Mouse (Mus musculus) left cerebral cortex, postnatal 14 days (tissue): Measurements from ENCODE around the gene 4930449I24Rik. TPM values are rescaled to one million over a fixed set of nuclear protein-coding genes. Genes with fewer than 3 reads are reported as not detected.
"Not testable (repeated sequence)": the region's sequence is repeated elsewhere in the genome, so short reads cannot be mapped to it uniquely, and the experiment has no call there.

ENCODE experiments used
- DNase-seq, 2 experiments: peaks; one replicate each; pipeline ENCODE4 v3.0.0; 2021 to 2022; ENCODE audit warnings: low spot score in 2 of 2, mixed read lengths in 1 of 2
- intact Hi-C: fragments of 180-260 bp; cut with DNase I; formaldehyde crosslinking; loops from one replicate; pipeline ENCODE4 v1.15.1; 2025
- long read RNA-seq, 2 experiments: library from polyadenylated mRNA; stranded (forward); transcript quantifications; one replicate each; pipeline ENCODE4 v2.0.0; 2021
- total RNA-seq, 2 experiments: library from RNA; stranded (reverse); gene quantifications; 2 replicates each; pipeline ENCODE4 v1.2.3; 2021

4930449I24Rik gene
- total RNA-seq: not detected
- long read RNA-seq, experiment 1: 0 reads
- long read RNA-seq, experiment 2: 0 reads

- DNase-seq: not testable (repeated sequence)
These were observed at the start of gene 4930449I24Rik for GRCm38 (mm10) chr5:146502099-146502498. TSS of gene 4930449I24Rik (plus strand) at chr5:146502399.

GRCm38 (mm10) chr5:146453556-146453955, 48.6 kb upstream of the 4930449I24Rik start:
- DNase-seq: peak; percentile 20 to 56

More at GRCm38 (mm10) chr5:146502099-146502498, at the start of gene 4930449I24Rik:
- intact Hi-C loops: not testable (repeated sequence)

GRCm38 (mm10) chr5:146461612-146462011, 40.6 kb upstream of the 4930449I24Rik start:
- intact Hi-C loops: no loop called here
- no peak for DNase-seq

More at GRCm38 (mm10) chr5:146453556-146453955, 48.6 kb upstream of the 4930449I24Rik start:
- intact Hi-C loops: loop anchor here (5.0 kb wide), 1 partner anchor 106 kb away; no protein-coding TSS in a partner anchor

- no peak for DNase-seq
- intact Hi-C loops: loop anchor here (5.0 kb wide), 1 partner anchor 134 kb away; no protein-coding TSS in a partner anchor
These were observed 35.5 kb upstream of the 4930449I24Rik start for GRCm38 (mm10) chr5:146466663-146467062.

GRCm38 (mm10) chr5:146468311-146468710, 33.9 kb upstream of the 4930449I24Rik start:
- intact Hi-C loops: loop anchor here (5.0 kb wide), 1 partner anchor 136 kb away; no protein-coding TSS in a partner anchor
- DNase-seq: no peak

GRCm38 (mm10) chr5:146470821-146471220, 31.4 kb upstream of the 4930449I24Rik start:
- no peak for DNase-seq
- intact Hi-C loops: loop anchor here (5.0 to 10.0 kb wide), 2 partner anchors 84 to 286 kb away; partner anchors contain the start of gene 1700001J03Rik

- DNase-seq: no peak
- intact Hi-C loops: loop anchor here (5.0 to 10.0 kb wide), 2 partner anchors 84 to 287 kb away; partner anchors contain the start of gene 1700001J03Rik
These were observed 30.9 kb upstream of the 4930449I24Rik start for GRCm38 (mm10) chr5:146471311-146471710.

GRCm38 (mm10) chr5:146471821-146472220, 30.4 kb upstream of the 4930449I24Rik start:
- DNase-seq: no peak
- intact Hi-C loops: loop anchor here (5.0 to 10.0 kb wide), 2 partner anchors 85 to 287 kb away; partner anchors contain the start of gene 1700001J03Rik

GRCm38 (mm10) chr5:146479564-146479963, 22.6 kb upstream of the 4930449I24Rik start:
- intact Hi-C loops: loop anchor here (10.0 kb wide), 1 partner anchor 295 kb away; the partner anchor contains the start of gene 1700001J03Rik
- DNase-seq: peak; percentile 41 to 68

- DNase-seq, intact Hi-C loops: not testable (repeated sequence)
These were observed 20.5 kb upstream of the 4930449I24Rik start, which contains the start of gene Gm6408 for GRCm38 (mm10) chr5:146481665-146482064. TSS of gene Gm6408 (plus strand) at chr5:146481965.

GRCm38 (mm10) chr5:146488959-146489358, 13.2 kb upstream of the 4930449I24Rik start:
- peak in 1 of 2 experiments; percentile 53 for DNase-seq
- intact Hi-C loops: not testable (repeated sequence)

GRCm38 (mm10) chr5:146491063-146491462, 11.1 kb upstream of the 4930449I24Rik start, which contains the start of gene Gm6370:
TSS of gene Gm6370 (plus strand) at chr5:146491363.
- DNase-seq, intact Hi-C loops: not testable (repeated sequence)

GRCm38 (mm10) chr5:146513823-146514222, 11.6 kb downstream of the 4930449I24Rik start, which contains the start of gene Gm3402:
TSS of gene Gm3402 (plus strand) at chr5:146514123.
- DNase-seq, intact Hi-C loops: not testable (repeated sequence)

- intact Hi-C loops, DNase-seq: not testable (repeated sequence)
These were observed 23.3 kb downstream of the 4930449I24Rik start, which contains the start of gene Gm3404 for GRCm38 (mm10) chr5:146525501-146525900. TSS of gene Gm3404 (plus strand) at chr5:146525801.

- intact Hi-C loops, DNase-seq: not testable (repeated sequence)
These were observed 35.1 kb downstream of the 4930449I24Rik start, which contains the start of gene Gm3409 for GRCm38 (mm10) chr5:146537347-146537746. TSS of gene Gm3409 (plus strand) at chr5:146537647.

Other genes with a start within 250 kb of the 4930449I24Rik start
- gene Wasf3, start 117.4 kb upstream of the 4930449I24Rik start, total RNA-seq: 10 to 100 TPM; 82.5 to 90.7 TPM
- not detected for gene Gm6408, start 20.4 kb upstream of the 4930449I24Rik start, total RNA-seq
- gene Gm6370, start 11.0 kb upstream of the 4930449I24Rik start, total RNA-seq: not detected
- not detected for gene Gm3402, start 11.7 kb downstream of the 4930449I24Rik start, total RNA-seq
- not detected for gene Gm3404, start 23.4 kb downstream of the 4930449I24Rik start, total RNA-seq
- not detected for gene Gm3409, start 35.2 kb downstream of the 4930449I24Rik start, total RNA-seq
- not detected for gene Gm3415, start 53.7 kb downstream of the 4930449I24Rik start, total RNA-seq
- gene Gpr12, start 82.8 kb downstream of the 4930449I24Rik start, total RNA-seq: 10 to 100 TPM; 41.5 to 50.8 TPM